In genomic region chr2:178711587-178712080, GRCm38 (mm10) we compare ENCODE assay signal across 22 mouse cellular contexts.
DNase-seq lines count a peak whose midpoint lies in the region; ATAC-seq and TF ChIP-seq lines count a peak whose summit lies in the region.
"Had no signal": no experiment of that assay in that cellular context is flagged by ENCODE, and none has a peak within 500 bp of the region (broad histone marks: within the 10 kb centered on the region; RNA-seq: fewer than 3 reads in every experiment).

No protein-coding gene starts in this region.

- H3K4me3 ChIP-seq in kidney, adult 2 months (ENCODE audit: insufficient read depth, low read depth, low read length), result no peak overlapping the region
- no peak overlapping the region for H3K4me3 ChIP-seq in forebrain, embryonic 12.5 days (replicated peaks)
- H3K4me3 ChIP-seq: heart, embryonic 13.5 days; left cerebral cortex, adult 2 months; limb, embryonic 10.5 days; midbrain, embryonic 15.5 days; myocyte; neural tube, embryonic 15.5 days had no signal

- no peak overlapping the region for H3K27ac ChIP-seq in kidney, adult 2 months (ENCODE audit: insufficient read depth, low read depth, low read length)
- no peak overlapping the region for H3K27ac ChIP-seq in forebrain, embryonic 12.5 days
- H3K27ac ChIP-seq: heart, embryonic 13.5 days; hindbrain, embryonic 14.5 days; left cerebral cortex, adult 2 months; limb, embryonic 10.5 days; liver, embryonic 14.5 days; midbrain, embryonic 15.5 days; neural tube, embryonic 15.5 days; stomach, postnatal 0 days had no signal

- no peak for TF ChIP-seq POLR2A in kidney, adult 2 months (IDR thresholded peaks at IDR 0.05; ENCODE audit: low read depth, low read length)

- H3K4me1 ChIP-seq in kidney, adult 2 months (ENCODE audit: control insufficient read depth, insufficient read depth, low read length), result no peaks in the 10 kb centered on the region
- H3K4me1 ChIP-seq in forebrain, embryonic 12.5 days, result peaks cover 12% of the 10 kb centered on the region
- H3K4me1 ChIP-seq: heart, embryonic 13.5 days; midbrain, embryonic 15.5 days; neural tube, embryonic 15.5 days had no signal

- no peaks in the 10 kb centered on the region for H3K9me3 ChIP-seq in forebrain, embryonic 12.5 days
- H3K9me3 ChIP-seq: heart, embryonic 13.5 days; limb, embryonic 10.5 days; midbrain, embryonic 15.5 days; neural tube, embryonic 15.5 days had no signal

- H3K4me2 ChIP-seq in forebrain, embryonic 12.5 days, result no peak overlapping the region
- H3K4me2 ChIP-seq: heart, embryonic 13.5 days; hindbrain, embryonic 14.5 days; midbrain, embryonic 15.5 days; neural tube, embryonic 15.5 days had no signal

- ATAC-seq in forebrain, embryonic 12.5 days (ENCODE audit: low FRiP score), result peak; percentile 57; the same call in 1 of the 2 replicates
- ATAC-seq: midbrain, embryonic 15.5 days had no signal

- DNase-seq in embryo, embryonic 10.5 days (ENCODE audit: low spot score), result peak; percentile 43
- no peak for DNase-seq in embryo, embryonic 9.5 days (ENCODE audit: extremely low spot score)
- peak; percentile 10 for DNase-seq in kidney, postnatal 14 days
- DNase-seq in kidney, adult 2 months, result no peak
- DNase-seq in Muller cell, postnatal 12 days (ENCODE audit: inconsistent ontology term), result peak; percentile 28
- DNase-seq in urinary bladder, postnatal 14 days (ENCODE audit: low spot score), result no peak
- DNase-seq in testis, postnatal 10 days (ENCODE audit: low spot score), result no peak
- DNase-seq: cerebellum, adult 9-10 months; gastrocnemius, postnatal 10 days; heart, adult 18-20 months; layer of hippocampus, adult 9-11 months had no signal

- H3K36me3 ChIP-seq in kidney, adult 2 months (ENCODE audit: control insufficient read depth, insufficient read depth, low read length), result no peaks in the 10 kb centered on the region
- no peaks in the 10 kb centered on the region for H3K36me3 ChIP-seq in forebrain, embryonic 12.5 days (replicated peaks)
- H3K36me3 ChIP-seq: G1E; heart, embryonic 13.5 days; limb, embryonic 10.5 days; midbrain, embryonic 15.5 days; neural tube, embryonic 15.5 days had no signal

- TF ChIP-seq CTCF in kidney, adult 2 months (conservative IDR thresholded peaks at IDR 0.05; ENCODE audit: insufficient read depth, insufficient read length, low read depth, low read length), result no peak

- no peak overlapping the region; the same call in 1 of the 2 replicates for H3K9ac ChIP-seq in forebrain, embryonic 12.5 days
- H3K9ac ChIP-seq: heart, embryonic 13.5 days; hindbrain, embryonic 14.5 days; liver, embryonic 14.5 days; midbrain, embryonic 15.5 days; neural tube, embryonic 15.5 days had no signal

- no peaks in the 10 kb centered on the region for H3K27me3 ChIP-seq in kidney, adult 2 months (replicated peaks; ENCODE audit: control insufficient read depth, insufficient read depth, low read length)
- H3K27me3 ChIP-seq in forebrain, embryonic 12.5 days, result peaks cover 14% of the 10 kb centered on the region; the same call in 1 of the 2 replicates
- H3K27me3 ChIP-seq: midbrain, embryonic 15.5 days; neural tube, embryonic 15.5 days had no signal

- WGBS in kidney, adult 2 months, result 35% methylated on average over 5 of the region's 5 CpGs
- WGBS in forebrain, embryonic 12.5 days, result 22% methylated on average over 5 of the region's 5 CpGs

Comparison
In these comparisons a context has a peak if more than half of its experiments do, and no peak if none do; other contexts are left out.
1. DNase-seq: peak in embryo, embryonic 10.5 days (single experiment), kidney, postnatal 14 days (single experiment) and Muller cell, postnatal 12 days (single experiment); none in embryo, embryonic 9.5 days (single experiment), kidney, adult 2 months (single experiment), urinary bladder, postnatal 14 days (single experiment) and testis, postnatal 10 days (single experiment).